In the genomic region with DNA sequence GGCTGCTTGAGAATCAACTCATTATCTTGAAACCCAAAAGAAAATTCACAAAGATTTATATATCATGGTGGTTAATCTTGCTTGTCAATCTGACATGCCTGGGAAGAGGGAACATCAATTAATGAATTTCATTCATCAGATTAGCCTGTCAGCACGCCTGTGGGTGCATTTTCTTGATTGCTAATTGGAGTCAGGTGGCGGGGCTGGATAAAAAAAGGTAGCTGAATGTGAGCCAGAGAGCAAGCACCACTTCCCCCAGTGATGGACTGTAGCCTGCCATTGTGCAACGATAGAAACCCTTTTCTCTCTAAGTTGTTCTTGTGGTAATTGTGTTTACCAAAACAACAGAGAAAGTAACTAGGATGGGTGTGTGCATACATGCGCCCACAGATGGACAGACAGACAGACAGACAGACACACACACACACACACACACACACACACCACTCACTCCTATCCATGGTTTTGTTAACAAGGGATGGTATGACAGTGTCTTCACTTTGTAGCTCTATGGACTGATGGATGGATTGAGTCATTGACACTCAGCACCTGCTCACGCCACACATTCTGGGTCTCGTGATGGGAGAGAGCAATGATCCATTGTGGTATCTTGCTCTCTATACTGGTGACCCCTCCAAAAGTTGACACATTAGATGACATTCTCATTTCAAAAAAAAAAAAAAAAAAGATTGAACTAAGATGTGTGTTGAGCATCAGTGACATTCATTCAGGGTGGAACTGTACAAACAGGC, we compare ENCODE assay signal across 21 mouse cellular contexts. TPM values are rescaled to one million over a fixed set of nuclear protein-coding genes. Genes with fewer than 3 reads are reported as not detected.
DNase-seq lines count a peak whose midpoint lies in the region; ATAC-seq lines count a peak whose summit lies in the region.
"Had no signal": no experiment of that assay in that cellular context is flagged by ENCODE, and none has a peak within 500 bp of the region (broad histone marks: within the 10 kb centered on the region; RNA-seq: fewer than 3 reads in every experiment).

No protein-coding gene starts in this region.

- H3K36me3 ChIP-seq in forebrain, embryonic 12.5 days (replicated peaks): no peaks in the 10 kb centered on the region
- H3K36me3 ChIP-seq in forebrain, embryonic 10.5 days (replicated peaks): no peaks in the 10 kb centered on the region
- no peaks in the 10 kb centered on the region for H3K36me3 ChIP-seq in midbrain, embryonic 13.5 days
- H3K36me3 ChIP-seq in midbrain, embryonic 10.5 days: no peaks in the 10 kb centered on the region
- H3K36me3 ChIP-seq in hindbrain, embryonic 15.5 days: no peaks in the 10 kb centered on the region
- H3K36me3 ChIP-seq: embryonic facial prominence, embryonic 15.5 days; limb, embryonic 10.5 days had no signal

- H3K9ac ChIP-seq in forebrain, embryonic 12.5 days: no peak overlapping the region
- no peak overlapping the region for H3K9ac ChIP-seq in midbrain, embryonic 13.5 days (replicated peaks)
- H3K9ac ChIP-seq in hindbrain, embryonic 15.5 days: no peak overlapping the region
- H3K9ac ChIP-seq: embryonic facial prominence, embryonic 15.5 days had no signal

- peak overlapping the region; percentile 75 for H3K27ac ChIP-seq in forebrain, embryonic 12.5 days
- no peak overlapping the region for H3K27ac ChIP-seq in forebrain, embryonic 10.5 days
- peak overlapping the region; percentile 39; the same call in 1 of the 2 replicates for H3K27ac ChIP-seq in midbrain, embryonic 13.5 days
- no peak overlapping the region for H3K27ac ChIP-seq in midbrain, embryonic 10.5 days (replicated peaks)
- H3K27ac ChIP-seq in hindbrain, embryonic 15.5 days (replicated peaks): no peak overlapping the region
- H3K27ac ChIP-seq: embryonic facial prominence, embryonic 15.5 days; kidney, postnatal 0 days; layer of hippocampus, adult 2 months; left cerebral cortex, adult 2 months; limb, embryonic 10.5 days had no signal

- H3K27me3 ChIP-seq in forebrain, embryonic 12.5 days: no peaks in the 10 kb centered on the region
- no peaks in the 10 kb centered on the region for H3K27me3 ChIP-seq in forebrain, embryonic 10.5 days (ENCODE audit: poor library complexity, severe bottlenecking)
- H3K27me3 ChIP-seq in midbrain, embryonic 13.5 days: no peaks in the 10 kb centered on the region
- no peaks in the 10 kb centered on the region for H3K27me3 ChIP-seq in midbrain, embryonic 10.5 days (ENCODE audit: low read depth, poor library complexity, severe bottlenecking)
- H3K27me3 ChIP-seq in hindbrain, embryonic 15.5 days: no peaks in the 10 kb centered on the region
- H3K27me3 ChIP-seq: megakaryocyte, embryonic 14.5 days had no signal

- peak; percentile 57; the same call in 1 of the 2 replicates for ATAC-seq in forebrain, embryonic 12.5 days (ENCODE audit: low FRiP score)
- peak; percentile 52; the same call in 1 of the 2 replicates for ATAC-seq in midbrain, embryonic 13.5 days
- peak; percentile 42; the same call in 1 of the 2 replicates for ATAC-seq in hindbrain, embryonic 15.5 days (ENCODE audit: low FRiP score, low read depth)

- WGBS in forebrain, embryonic 12.5 days: 49% methylated on average over 6 of the region's 6 CpGs
- WGBS in forebrain, embryonic 10.5 days: 76% methylated on average over 6 of the region's 6 CpGs
- WGBS in midbrain, embryonic 13.5 days: 72% methylated on average over 6 of the region's 6 CpGs
- WGBS in midbrain, embryonic 10.5 days: 88% methylated on average over 6 of the region's 6 CpGs
- WGBS in hindbrain, embryonic 15.5 days: 41% methylated on average over 6 of the region's 6 CpGs

- no peak for DNase-seq in forebrain, embryonic 10.5 days (ENCODE audit: extremely low spot score, low spot score)
- no peak for DNase-seq in midbrain, embryonic 10.5 days (ENCODE audit: low spot score)
- peak; percentile 79 for DNase-seq in NIH3T3 (ENCODE audit: low read depth)
- no peak for DNase-seq in layer of hippocampus, postnatal 25 days (ENCODE audit: extremely low spot score in 1 of 2, low spot score in 1 of 2)
- no peak for DNase-seq in thymus, postnatal 14 days
- DNase-seq: adrenal gland, adult 2 months; cerebellum, postnatal 25 days; embryo, embryonic 11 days; gastrocnemius, postnatal 36 days; kidney, adult 18-20 months; lung, adult 18-20 months; thymus, postnatal 36 days had no signal

- no peak overlapping the region for H3K4me2 ChIP-seq in forebrain, embryonic 12.5 days
- no peak overlapping the region for H3K4me2 ChIP-seq in midbrain, embryonic 13.5 days (replicated peaks)
- H3K4me2 ChIP-seq in hindbrain, embryonic 15.5 days: no peak overlapping the region
- H3K4me2 ChIP-seq: embryonic facial prominence, embryonic 15.5 days had no signal

- H3K4me1 ChIP-seq in forebrain, embryonic 12.5 days: peaks cover 24% of the 10 kb centered on the region
- peaks cover 10% of the 10 kb centered on the region; the same call in 1 of the 2 replicates for H3K4me1 ChIP-seq in forebrain, embryonic 10.5 days
- H3K4me1 ChIP-seq in midbrain, embryonic 13.5 days (replicated peaks): peaks cover 20% of the 10 kb centered on the region
- H3K4me1 ChIP-seq in midbrain, embryonic 10.5 days: no peaks in the 10 kb centered on the region
- H3K4me1 ChIP-seq in hindbrain, embryonic 15.5 days (replicated peaks): peaks cover 21% of the 10 kb centered on the region
- H3K4me1 ChIP-seq: embryonic facial prominence, embryonic 15.5 days; megakaryocyte, embryonic 14.5 days had no signal

- no peak overlapping the region for H3K4me3 ChIP-seq in forebrain, embryonic 12.5 days (replicated peaks)
- H3K4me3 ChIP-seq in forebrain, embryonic 10.5 days: no peak overlapping the region
- no peak overlapping the region for H3K4me3 ChIP-seq in midbrain, embryonic 13.5 days (replicated peaks)
- no peak overlapping the region for H3K4me3 ChIP-seq in midbrain, embryonic 10.5 days
- no peak overlapping the region for H3K4me3 ChIP-seq in hindbrain, embryonic 15.5 days
- H3K4me3 ChIP-seq: embryonic facial prominence, embryonic 15.5 days; layer of hippocampus, adult 2 months; left cerebral cortex, adult 2 months; limb, embryonic 10.5 days had no signal

- peaks cover 8% of the 10 kb centered on the region; the same call in 1 of the 2 replicates for H3K9me3 ChIP-seq in forebrain, embryonic 12.5 days
- no peaks in the 10 kb centered on the region; the same call in 1 of the 2 replicates for H3K9me3 ChIP-seq in forebrain, embryonic 10.5 days
- no peaks in the 10 kb centered on the region for H3K9me3 ChIP-seq in midbrain, embryonic 13.5 days
- H3K9me3 ChIP-seq in midbrain, embryonic 10.5 days (replicated peaks): no peaks in the 10 kb centered on the region
- H3K9me3 ChIP-seq in hindbrain, embryonic 15.5 days: no peaks in the 10 kb centered on the region
- H3K9me3 ChIP-seq: embryonic facial prominence, embryonic 15.5 days; limb, embryonic 10.5 days had no signal

RNA-seq across cellular contexts. Expression of gene Adamtsl3, which starts 59.1 kb away (rescaled TPM):
- 0.15 and 0.56 TPM in 2 replicates for polyA plus RNA-seq in forebrain, embryonic 12.5 days (2016; fragmentation: Nextera tagmentation; extraction: Ambion mirVana)
- polyA plus RNA-seq in forebrain, embryonic 10.5 days (2016; fragmentation: Nextera tagmentation; extraction: Ambion mirVana): not detected in 2 replicates
- 0.22 and 0.32 TPM in 2 replicates for polyA plus RNA-seq in midbrain, embryonic 13.5 days (2015; fragmentation: Nextera tagmentation; extraction: Ambion mirVana)
- polyA plus RNA-seq in midbrain, embryonic 10.5 days (2016; fragmentation: Nextera tagmentation; extraction: Ambion mirVana): not detected in 2 replicates
- 0.87 and 1.1 TPM in 2 replicates for polyA plus RNA-seq in hindbrain, embryonic 15.5 days (2015; fragmentation: Nextera tagmentation; extraction: Ambion mirVana)
- total RNA-seq in layer of hippocampus, postnatal 25 days (2021): 1 to 10 TPM; 1.5 to 1.8 TPM

Comparison
In these comparisons a context has a peak if more than half of its experiments do, and no peak if none do; other contexts are left out.
1. H3K27ac ChIP-seq: peak in forebrain, embryonic 12.5 days (single experiment) and midbrain, embryonic 13.5 days (single experiment); none in forebrain, embryonic 10.5 days (single experiment), midbrain, embryonic 10.5 days (single experiment) and hindbrain, embryonic 15.5 days (single experiment).
2. Peak in every context shown above with its lines, with median percentiles within 50 percentile points of each other: ATAC-seq.